Mouse (Mus musculus) frontal cortex, postnatal 14 days (tissue): ENCODE data around the gene Slc16a10.

Source experiments
- DNase-seq, 2 experiments: peaks; one replicate each; pipeline ENCODE4 v3.0.0; 2022; ENCODE audit warnings: low spot score in 2 of 2

The Slc16a10 gene

DNA sequence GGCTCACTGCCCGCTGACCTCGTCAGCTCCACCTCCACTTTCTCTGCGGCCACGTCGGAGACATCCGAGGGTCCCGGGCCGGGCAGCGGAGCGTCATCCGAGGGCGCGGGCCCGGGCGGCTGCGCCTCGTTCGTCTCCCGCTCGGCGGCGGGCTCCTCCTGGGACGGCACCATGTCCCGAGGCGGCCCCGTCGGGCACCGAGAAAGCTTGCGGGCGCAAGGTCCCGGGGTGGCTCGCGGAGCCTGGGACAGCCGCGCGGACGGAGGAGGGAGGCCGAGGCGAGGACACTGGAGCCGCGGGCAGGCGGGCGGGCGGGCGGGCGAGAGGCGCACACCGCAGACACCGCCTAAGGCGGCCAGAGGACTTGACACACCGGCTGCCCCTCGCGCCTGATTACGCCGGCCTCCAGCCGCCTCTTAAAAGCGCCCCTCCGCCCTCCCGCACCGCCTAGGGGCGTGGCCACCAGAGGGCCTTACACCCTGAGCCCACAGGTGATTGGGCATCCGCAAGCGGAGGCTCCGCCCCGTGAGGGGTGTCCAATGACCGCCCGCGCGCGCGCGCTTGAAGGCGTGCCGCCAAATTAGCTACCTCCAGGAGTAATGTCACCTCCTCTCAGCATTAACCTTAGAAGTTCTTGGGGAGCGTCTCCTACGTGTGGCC is at the start of gene Slc16a10:
Gene Slc16a10 (minus strand): TSS at position 395 of the 660 bp plus-strand sequence.
- peak; percentile 83 to 84 for DNase-seq

DNA sequence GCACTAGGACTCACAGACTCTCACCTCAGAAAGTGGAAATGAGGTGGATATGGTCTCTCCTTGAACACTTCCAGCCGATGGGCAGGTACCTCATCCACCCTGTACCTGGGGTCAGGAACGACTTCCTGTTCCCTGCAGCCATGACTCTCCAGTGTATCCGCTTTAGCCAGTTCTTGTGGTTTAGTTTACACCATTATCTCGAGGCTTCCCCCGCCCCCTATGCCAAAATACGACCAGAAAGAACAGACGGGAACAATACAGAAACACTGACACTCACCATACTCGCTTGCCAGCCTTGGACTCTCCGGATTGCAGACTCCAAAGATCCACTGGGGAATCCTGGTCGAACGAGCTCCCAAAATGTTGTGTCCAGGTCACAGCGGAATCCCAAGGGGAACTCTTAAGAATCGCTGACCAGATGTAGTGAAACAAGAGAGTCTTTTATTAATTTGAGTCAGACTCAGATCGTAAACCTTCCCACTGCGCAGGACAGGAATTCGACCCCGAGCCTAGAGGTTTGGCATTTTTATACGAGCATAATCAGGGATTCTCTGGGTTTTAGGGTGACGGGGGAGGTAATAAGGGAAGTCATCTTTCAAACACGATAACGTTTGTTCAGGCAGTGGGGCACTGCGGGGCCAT is 49.4 kb upstream of the Slc16a10 start:
- no peak for DNase-seq

DNA sequence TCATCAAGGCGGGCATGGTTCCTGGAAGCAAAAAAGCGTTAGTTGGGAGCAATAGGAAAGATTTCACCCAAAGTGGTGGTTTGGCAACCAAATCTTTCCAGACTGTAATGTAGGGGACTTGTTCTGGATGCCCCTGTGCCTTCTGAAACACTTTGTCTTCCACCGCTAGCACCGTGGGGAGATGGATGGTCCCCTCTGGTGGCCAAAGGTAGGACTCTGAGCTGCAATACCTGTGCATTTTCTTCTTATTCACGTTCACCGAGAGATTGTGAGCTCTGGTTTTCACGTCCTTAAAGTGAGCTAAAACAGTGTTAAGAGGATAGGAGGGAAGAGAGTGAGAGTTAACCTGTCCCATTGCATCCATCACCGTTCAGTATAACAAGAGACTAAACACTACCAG is 48.8 kb upstream of the Slc16a10 start:
- DNase-seq: no peak

DNA sequence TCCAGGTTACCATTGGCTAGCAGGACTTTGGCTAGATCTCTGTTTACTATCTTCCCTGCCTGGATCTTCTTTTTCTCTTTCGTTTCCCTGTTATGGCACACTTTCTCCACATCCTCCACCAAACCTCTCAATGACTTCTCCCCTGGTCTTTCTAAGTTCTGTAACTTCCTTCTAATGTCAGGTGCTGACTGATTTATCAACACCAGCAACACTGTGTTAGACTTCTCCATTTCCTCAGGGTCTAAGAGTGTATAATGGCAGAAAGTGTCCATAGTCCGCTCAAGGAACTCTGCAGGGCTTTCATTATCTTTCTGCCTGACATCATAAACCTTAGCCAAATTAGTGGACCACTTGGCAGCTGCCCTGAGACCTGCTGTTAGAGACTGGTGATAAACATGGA is 47.6 kb upstream of the Slc16a10 start:
- DNase-seq: no peak

DNA sequence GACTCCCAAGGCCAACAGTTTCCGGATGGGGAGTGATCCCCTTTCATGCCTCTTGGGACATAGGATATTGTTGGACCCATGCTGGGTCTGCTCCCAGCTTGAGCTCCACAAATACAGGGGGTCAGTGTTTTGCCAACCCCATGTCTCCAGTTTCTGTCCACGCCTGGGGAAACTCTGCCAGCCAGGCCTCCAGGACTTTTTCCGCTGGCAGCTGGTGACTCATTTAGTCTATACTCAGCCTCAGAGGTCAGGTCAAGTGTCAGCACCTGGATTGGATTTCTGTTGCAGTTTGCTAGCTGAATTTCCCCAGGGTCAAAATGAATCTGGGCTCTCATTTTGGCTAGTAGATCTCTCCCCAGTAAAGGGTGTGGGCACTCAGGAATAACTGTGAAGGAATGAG is 46.8 kb upstream of the Slc16a10 start:
- no peak for DNase-seq

DNA sequence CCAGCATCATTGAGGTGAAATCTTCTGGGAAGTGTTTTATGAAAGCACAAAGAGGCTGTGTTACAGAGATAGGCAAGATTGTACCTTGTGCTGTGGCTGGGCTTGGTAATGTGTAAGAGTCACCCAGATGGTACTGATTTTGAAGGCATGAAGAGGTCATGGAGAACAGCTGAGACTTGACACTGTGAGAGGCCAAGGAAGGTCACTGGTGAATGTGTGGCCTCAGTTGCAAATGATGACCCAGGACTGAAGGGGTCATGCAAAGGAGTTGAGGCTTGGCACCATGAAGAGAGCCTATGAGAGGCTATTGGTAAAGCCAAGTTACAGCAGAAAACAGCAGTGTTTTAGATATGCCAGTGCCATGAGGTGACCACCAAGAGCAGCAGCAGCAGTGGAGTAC is 43.9 kb upstream of the Slc16a10 start:
- DNase-seq: no peak

DNA sequence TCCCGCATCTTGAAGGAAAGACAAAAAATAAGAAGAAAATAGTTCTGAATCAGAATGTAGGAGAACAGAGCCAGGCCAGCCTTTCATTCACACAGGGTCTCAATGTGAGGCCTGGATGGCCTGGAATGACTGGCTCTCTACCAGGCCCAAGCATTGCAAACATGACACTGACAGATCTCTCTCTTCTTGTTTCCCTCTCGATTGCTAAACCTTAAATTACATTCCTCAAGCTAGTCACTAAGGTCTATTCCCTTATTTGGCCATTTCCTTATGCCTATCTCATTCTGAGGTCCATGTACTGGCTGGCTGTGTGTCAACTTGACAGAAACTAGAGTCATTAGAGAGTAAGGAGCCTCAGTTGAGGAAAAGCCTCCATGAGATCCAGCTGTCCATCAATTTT is 38.0 kb upstream of the Slc16a10 start:
- DNase-seq: no peak

DNA sequence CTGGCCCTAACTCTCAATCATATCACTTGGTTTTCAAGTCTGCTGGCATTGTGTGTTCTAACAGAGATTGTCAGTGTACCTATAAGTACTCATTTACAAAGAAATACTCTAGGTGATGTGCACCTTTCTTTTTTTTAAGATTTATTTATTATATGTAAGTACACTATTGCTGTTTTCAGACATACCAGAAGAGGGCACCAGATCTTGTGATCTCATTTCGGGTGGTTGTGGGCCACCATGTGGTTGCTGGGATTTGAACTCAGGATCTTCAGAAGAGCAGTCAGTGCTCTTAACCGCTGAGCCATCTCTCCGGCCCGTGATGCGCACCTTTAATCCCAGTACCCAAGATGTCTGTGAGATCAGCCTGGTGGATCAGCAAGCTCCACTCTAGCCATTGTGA is 37.1 kb upstream of the Slc16a10 start:
- no peak for DNase-seq

DNA sequence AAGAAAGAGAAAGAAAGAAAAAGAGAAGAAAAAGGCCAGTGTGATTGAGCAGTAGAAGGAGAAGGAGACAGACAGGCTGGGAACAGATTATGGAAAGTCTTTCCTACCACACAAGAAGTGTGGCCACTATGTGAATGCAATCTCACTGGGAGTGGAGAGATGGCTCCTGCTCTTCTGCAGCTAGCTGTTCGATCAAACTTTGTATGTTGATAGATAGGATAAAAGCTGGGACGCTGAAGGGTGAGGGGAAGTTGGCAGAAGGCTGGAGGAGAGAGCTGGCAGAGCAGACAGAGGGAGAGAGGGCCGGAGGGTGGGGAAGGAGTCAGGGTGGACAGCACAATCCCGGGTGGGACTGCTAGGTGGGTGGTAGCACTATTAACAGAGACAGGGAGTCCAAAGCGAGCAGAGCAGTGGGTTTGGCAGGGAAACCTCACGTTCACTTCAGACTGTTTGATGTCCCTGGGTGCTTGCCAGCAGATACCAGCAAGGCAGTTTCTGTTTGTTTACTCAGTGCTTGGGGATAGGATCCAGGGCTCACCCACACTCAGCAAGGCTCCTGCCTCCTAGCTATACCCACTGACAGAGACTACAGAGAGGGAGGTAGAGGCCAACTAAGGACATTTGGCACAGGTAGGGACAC is 35.4 kb upstream of the Slc16a10 start:
- DNase-seq: peak; percentile 13 to 14

DNA sequence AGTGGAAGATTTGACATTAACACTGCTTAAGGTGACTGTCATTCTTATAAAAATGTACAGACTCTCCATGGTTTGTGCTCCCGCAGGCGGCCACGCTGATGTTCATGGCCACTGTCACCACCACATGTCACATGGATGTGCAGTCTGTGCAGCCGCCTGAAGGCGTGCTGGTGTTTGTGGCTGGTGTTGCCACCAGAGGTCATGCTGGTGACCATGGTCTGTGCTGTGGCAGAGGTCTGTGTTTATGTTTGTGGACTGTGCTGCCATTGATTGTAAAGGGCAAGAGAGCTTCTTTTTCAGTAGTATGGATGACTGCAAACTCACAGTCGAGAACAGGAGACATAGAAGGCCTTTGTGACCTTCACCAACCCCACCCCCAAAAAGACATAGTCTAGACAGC is 30.1 kb upstream of the Slc16a10 start:
- no peak for DNase-seq

DNA sequence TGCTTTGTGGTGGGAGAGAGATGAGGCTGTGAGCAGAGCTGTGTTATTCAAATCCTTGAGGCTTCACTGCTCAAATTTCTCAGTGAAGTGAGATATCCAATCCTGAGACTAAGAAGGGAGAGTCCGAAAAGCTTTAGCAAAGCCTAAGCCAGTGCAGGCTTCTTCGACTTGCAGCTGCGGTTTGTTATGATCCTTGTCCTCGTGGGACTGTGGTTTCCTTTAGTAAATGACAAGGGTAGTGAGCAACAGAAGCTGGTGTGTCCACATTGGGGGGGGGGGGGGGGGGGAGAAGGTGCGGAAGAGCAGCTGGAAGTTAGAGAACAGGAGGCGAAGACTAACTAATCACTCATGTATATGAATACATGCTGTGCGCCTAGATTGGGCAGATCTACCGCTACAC is 29.2 kb upstream of the Slc16a10 start:
- no peak for DNase-seq

DNA sequence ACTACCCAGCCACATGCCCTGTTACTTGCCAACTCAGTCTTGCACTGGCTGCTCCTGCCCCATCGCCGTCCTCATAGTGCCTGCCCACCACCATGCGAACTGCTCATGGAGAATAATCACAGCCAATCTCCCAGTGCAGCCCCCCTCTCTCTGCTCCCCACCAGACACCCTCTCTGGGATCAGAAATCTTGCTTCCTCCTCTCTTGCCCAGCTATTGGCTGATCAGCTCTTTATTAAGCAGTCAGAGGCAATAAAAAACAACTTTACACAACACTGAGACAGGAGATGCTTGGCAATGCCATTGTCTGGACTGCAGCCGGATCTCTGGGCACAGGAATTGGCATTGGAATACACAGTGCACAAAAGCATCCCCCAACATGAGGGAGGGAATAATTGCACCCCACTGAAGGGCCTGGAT is 28.1 kb upstream of the Slc16a10 start:
- DNase-seq: no peak

DNA sequence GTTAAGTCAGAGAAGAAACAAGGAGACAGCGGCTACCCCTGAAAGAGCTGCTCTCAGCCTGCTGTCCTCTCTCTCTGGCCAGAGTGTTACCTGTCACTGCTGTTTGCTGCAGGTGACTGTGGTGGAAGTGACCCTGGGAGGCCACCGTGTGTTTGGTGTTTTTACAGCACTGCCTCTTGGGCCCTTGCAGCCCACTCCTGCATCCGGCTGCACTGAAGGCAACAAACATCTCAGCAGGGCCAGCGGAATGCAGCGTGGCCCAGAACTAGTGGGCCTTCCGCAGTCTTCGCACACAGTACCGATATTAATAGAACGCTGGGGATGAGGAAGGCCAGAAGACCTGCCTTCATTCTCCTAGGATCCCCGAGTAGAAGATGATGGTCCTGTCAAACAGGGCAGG is 27.5 kb upstream of the Slc16a10 start:
- no peak for DNase-seq

DNA sequence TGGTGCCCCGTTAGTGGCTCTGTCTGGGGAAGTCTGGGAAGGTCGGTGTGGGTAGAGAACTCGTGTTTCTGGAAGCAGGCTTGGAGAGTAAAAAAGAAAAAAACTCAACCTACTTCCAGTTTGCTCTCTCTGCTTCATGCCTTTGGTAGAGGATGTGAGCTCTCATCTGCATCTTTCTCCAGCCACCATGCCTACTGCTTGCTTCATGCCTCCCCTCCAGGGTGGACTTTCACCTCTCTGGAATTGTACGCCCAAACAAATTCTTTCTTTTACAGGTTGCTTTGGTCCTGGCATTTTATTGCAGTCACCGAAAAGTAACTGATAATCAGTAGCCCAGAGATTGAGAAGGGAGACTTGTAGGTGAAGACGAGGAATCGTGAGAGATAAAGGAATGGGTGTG is 27.0 kb upstream of the Slc16a10 start:
- DNase-seq: no peak

DNA sequence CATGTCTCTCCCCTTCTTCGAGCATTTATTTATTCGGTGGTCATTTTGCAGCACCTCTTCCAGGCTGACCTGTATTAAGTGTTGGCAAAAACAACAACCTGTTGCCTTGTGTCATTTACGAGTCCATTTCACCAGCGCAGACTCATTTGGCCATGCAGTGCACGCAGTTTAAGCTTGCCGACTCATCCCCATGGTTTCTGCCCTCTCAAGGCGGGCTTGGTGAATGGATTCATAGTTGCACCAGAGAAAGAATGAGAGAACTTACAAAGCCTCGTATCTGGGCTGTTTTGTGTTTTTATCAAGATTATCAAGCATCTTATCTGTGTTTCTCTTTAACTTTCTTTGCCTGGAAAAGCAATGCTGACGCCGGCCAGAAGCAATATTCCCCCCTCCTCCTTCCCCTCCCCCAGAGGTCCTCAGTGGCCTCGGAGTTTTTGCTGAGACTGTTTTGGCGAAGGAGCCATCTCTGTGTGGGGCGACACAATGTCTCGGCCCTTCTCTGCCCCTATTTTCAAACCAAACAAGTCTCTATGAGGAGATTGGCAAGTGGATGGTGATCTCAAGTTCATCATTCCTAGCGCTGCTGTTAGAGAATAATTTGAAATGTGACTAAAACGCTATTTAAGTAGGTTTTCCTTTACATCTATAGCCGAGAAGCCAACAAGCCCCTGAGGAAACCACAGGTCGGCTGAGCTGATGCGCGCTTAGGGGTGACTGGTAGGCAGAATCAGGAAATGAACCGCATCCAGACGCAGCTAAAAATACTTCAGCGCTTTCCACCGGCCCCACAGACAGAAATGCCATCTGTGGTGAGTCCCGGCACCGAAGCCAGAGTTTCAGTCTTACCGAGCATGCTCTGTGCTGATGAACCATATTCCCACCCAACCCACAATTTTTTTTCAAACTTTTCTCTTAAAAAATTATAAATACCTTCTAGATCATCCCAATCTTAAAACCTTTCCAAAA is 22.6 kb upstream of the Slc16a10 start:
- DNase-seq: peak; percentile 25 to 33

DNA sequence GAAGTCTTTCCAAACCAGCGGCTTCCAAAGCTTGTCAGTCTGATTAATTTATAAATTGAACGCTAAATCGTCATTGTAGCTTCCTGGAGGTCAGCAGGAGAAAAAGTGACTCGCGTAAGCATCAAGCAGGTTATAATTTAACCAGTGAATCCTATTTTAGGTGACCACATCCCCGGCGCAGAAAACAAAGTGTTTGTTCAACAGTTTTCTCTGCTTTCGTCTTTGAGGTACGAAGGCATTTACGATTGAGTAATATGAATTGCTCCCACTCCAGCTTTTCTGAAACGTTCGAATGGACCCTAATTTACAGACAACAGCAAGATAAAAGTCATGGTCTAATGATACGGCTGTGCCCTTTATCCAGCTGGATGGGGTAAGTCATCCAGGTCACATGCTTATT is 21.9 kb upstream of the Slc16a10 start:
- DNase-seq: no peak

DNA sequence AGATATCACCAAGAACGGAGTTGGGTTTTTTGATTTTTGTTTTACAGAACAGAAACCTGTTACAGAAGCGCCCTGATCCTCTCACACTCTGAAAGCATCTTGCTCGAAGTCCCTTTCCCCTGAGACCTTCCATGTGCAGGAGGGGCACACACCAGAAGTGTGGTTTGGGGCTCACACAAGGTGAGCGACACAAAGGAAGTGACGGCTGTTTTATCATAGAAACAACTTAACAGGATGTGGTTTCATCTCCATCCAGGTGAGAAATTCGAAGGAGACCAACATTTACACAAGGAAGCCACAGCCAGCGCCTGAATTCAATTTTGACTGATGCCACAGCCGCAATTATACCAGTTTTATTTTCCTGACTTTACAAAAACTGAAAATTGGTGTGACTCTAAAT is 21.3 kb upstream of the Slc16a10 start:
- DNase-seq: no peak

DNA sequence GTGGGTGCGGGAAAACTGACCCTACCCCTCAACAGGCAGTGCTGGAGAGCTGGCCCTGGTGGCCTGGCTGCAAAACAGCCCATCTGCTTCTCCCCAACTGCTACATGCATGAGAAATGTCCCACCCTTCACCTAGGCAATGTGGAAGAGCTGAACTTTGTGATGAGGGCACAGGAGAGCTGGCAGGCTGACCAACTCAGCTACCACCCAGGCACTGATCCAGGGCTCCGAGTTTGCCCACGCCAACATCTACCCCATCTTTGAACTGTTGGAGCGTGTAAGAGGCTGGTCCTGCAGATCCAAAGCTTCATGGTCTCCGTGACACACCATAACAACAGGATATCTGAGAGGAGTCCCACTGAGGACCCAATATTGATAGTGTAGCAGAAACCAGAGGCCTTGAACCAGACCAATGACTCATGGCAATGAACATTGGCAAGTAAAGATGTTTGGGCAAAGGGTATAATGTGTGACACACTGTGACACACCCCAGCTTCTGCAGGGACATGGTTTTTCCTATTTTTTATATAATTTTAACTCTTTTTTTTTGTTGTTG is 19.7 kb upstream of the Slc16a10 start:
- no peak for DNase-seq

DNA sequence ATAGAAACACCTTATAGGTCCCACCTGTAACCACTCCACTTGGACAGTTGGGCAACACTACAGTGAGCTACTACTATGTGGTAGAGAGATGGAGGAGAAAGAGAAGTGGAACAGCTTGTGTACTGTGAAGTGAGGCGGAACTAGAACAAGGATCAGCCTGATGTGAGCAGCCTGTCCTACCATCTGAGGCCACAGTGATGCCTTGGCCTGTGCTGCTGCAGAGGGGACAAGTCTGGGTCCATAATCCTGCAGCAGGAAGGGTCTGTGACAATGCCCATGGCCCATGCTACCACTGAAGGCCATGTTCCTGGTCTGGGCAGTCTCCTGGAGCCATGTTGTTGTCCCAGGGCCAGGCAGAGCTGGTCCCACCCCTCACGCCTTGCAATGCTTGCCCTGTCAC is 19.2 kb upstream of the Slc16a10 start:
- no peak for DNase-seq

DNA sequence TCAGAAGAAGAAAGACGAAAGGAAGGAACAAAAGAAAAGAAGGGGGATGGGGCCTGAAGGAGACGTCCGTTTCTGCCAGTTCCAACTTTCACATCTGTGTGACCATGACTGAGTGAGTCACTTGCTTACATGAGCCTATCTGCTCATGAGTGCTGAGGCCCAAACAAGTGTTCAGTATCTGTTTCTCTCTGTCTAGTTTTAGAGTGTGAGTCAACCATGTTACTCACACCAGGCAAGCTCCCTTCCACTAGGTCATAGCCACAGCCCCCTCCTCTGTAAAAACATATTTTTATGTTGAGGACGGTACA is 10.4 kb upstream of the Slc16a10 start:
- no peak for DNase-seq

DNA sequence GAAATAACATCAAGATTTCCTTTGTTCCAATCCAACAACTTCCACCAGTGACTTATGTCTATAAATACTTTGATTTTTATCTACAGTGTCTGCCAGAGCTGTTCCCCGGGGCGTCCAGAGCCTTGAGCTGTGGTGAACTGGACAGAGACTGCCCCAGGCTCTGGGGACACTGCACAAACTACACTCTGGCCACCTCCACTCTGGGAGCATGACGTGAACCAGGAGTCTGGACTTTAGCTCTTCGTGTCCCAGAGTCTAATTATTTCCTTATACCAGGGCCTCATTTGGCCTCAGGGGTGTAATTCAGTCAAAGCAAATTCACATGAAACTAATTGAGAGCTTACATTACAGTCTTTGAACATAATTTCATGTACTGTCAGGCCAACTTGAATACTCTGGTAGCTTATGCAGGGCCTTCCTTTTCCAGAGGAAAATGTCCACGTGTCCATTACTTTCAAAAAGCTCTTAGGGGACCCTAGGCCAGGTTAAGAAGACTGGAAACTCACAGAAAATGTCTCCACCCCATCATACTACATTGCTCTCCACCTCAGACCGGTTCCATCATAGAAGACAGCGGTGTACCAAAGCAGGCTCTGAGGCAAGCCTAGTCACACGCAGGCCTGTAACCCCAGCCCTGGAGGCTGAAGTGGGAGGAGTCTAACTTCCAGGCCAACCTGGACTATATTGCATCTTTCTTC is 9.9 kb upstream of the Slc16a10 start:
- no peak for DNase-seq
